Mouse (Mus musculus) B cell, adult 2 months (primary cell): ENCODE data around the gene Stambpl1.

Source experiments
- DNase-seq, 2 experiments: peaks; one replicate each; pipeline ENCODE4 v3.0.0; 2022

The Stambpl1 gene

DNA sequence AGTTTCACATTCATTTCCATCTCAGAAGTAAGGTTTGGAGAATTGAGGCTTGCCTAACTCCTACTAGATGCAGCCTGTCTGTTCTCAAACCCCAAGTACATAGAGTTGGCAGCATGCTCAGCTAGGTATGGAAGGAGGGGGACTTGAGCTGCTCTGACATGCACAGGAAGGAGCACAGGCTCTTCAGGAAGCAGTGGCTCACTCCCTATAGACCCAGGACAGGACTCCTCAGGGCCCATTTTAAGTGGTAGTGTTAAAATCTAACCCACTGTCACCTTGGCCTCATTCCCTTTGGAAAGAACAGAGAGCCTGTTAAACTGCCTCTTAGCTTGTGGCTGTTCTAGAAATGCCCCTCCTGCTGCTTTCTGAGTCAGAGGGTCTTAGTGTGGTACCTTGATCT, 50.9 kb downstream of the Stambpl1 start:
- DNase-seq: no peak

DNA sequence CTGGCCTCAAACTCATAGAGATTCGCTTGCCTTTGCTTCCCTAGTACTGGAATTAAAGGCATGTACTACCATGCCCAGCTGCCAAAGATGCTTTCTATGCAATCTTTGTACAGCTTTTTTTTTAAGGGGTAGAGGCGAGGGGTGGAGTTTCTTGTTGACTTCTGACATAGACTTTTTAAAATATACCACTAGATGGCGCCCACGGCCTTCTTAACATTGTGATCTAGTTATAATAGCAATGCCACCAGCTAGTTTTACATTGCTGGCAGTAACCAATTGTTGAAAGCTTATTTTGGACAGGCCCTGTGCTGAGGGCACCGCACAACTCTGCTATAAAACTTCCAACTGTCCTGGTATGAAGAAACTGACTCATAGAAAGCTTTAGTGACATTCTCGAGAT, 52.0 kb downstream of the Stambpl1 start:
- peak; percentile 73 to 77 for DNase-seq

GRCm38 (mm10) chr19:34248558-34248957, 56.5 kb downstream of the Stambpl1 start:
- no peak for DNase-seq

- no peak for DNase-seq
Measured at GRCm38 (mm10) chr19:34250621-34251020, 58.6 kb downstream of the Stambpl1 start.

GRCm38 (mm10) chr19:34251900-34252299, 59.9 kb downstream of the Stambpl1 start:
- DNase-seq: no peak

GRCm38 (mm10) chr19:34252450-34252849, 60.4 kb downstream of the Stambpl1 start:
- DNase-seq: no peak

- DNase-seq: peak; percentile 64 to 72
Measured at GRCm38 (mm10) chr19:34254101-34254879, 62.3 kb downstream of the Stambpl1 start.

DNA sequence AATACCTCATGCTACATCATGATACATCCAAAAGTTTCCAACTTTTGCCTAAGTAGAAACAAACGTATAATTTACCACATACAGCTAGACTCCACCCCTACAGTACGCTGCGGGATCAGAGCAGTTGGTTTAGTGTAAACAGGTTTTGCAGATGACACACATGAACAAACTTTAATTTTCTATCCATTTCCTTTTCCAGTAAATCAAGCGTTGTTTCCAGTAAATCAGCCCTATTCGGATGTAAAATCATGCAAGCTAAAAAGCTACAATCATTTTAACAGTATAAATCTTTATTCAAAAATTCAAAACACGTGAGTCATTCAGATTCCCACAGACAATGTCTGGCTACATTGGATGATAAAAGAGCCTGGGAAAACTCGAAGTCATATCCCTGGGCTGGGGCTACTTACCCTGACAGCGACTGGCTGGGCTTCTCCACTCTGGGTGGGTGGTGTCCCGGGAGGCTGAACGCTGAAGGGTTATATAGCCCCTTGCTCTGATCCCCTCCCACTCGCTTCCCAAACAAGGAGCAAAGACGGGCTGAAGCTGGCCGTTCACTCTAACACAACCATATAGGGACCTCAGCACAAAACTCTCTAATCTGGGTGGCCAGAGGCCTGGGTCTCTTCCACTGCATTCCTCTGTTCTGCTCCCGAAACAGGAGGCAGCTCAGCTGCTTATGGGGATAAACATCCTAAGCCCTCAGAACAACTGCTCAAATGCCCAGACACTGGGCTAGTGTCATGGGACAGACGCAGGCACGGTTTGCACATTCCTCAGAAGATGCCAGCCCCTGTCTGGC, 63.1 kb downstream of the Stambpl1 start, which contains the start of gene Acta2:
Acta2 (minus strand) TSS at position 711 of the 802 bp plus-strand sequence.
- no peak for DNase-seq

- DNase-seq: no peak
Measured at GRCm38 (mm10) chr19:34256149-34256548, 64.1 kb downstream of the Stambpl1 start.

- DNase-seq: no peak
Measured at GRCm38 (mm10) chr19:34256936-34257335, 64.9 kb downstream of the Stambpl1 start.

- no peak for DNase-seq
Measured at GRCm38 (mm10) chr19:34262273-34262974, 70.4 kb downstream of the Stambpl1 start.

GRCm38 (mm10) chr19:34265604-34266193, 73.7 kb downstream of the Stambpl1 start:
- no peak for DNase-seq

DNA sequence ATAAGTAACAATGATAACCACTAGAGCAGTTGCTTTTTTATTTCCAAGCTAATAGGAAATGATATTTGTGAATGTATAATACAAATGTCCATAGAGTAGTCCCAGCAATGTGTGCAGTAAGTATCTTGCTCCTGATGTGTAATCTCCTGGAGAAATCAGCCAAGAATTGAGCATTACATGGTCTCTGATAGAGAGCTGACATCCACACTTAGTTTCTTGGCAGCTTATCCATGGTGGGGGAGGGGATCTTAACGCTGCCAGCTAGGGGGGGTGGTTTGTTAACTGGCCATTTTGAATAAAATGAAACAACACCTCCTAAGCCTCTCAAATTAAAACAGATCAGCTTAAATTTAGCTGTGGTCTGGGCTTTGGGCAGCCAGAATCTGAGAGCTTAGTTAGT, 77.0 kb downstream of the Stambpl1 start:
- DNase-seq: no peak

GRCm38 (mm10) chr19:34270106-34270726, 78.2 kb downstream of the Stambpl1 start:
- DNase-seq: peak; percentile 46 to 47

DNA sequence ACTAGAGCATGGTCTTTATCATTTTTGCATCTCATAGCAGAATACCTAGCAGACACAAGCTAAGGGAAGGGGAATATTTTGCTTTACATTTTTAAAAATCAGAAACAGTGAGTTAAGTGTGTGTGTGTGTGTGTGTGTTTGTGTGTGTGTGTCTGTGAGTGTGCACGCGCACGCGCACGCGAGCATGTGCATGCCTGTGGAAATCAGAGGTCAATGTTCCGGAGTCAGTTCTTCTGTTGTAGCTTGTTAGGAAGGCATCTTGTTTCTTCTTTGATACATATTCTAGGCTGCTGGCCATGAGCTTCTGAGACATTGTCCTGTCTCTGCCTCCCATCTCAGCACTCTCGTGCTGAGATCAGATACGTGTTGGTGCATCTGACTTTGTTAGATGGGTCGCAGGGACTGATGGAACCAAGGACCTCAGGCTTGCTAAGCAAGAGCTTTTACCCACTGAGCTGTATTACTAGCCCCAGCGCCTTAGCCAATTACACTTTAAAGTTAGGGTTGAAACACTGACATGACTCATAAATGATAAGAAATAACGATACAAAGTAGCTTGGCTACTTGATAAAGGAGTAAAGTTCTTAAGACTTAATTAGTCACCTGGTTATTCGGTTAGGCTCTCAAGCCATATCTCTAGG, 78.9 kb downstream of the Stambpl1 start:
- no peak for DNase-seq

GRCm38 (mm10) chr19:34273073-34273472, 81.0 kb downstream of the Stambpl1 start:
- no peak for DNase-seq

GRCm38 (mm10) chr19:34278078-34278477, 86.0 kb downstream of the Stambpl1 start:
- no peak for DNase-seq

GRCm38 (mm10) chr19:34283614-34284013, 91.6 kb downstream of the Stambpl1 start:
- DNase-seq: no peak

DNA sequence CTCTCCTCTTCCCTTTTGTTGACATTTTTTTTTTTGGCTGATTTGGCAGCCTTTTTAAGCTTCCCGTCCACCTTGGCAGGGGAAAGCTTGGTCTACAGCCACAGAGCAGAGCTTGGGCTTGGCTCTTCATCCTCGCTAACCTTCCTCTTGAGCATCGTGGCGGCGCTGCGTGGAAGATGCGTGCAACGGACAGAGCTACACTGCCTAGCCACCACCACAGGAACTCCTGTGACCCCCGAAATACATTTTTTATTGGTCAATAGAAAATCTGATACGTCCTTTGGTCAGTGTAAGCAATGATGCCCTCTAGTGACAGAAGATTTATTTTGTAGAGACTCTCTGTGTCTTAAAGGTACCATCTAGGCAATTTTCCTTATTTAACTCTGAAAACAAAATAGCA, 92.4 kb downstream of the Stambpl1 start:
- no peak for DNase-seq

GRCm38 (mm10) chr19:34284826-34285225, 92.8 kb downstream of the Stambpl1 start:
- DNase-seq: no peak

GRCm38 (mm10) chr19:34287221-34287620, 95.2 kb downstream of the Stambpl1 start:
- no peak for DNase-seq
